Mouse (Mus musculus): ENCODE results near the gene Il17rd. TPM values are rescaled to one million over a fixed set of nuclear protein-coding genes. Genes with fewer than 3 reads are reported as not detected.
A peak's percentile ranks its signal among the peaks of the same experiment; 100 is the strongest.

Gene Il17rd
- 2.0 and 2.5 TPM in 2 replicates for polyA plus RNA-seq (2012; rRNA removed)

DNA sequence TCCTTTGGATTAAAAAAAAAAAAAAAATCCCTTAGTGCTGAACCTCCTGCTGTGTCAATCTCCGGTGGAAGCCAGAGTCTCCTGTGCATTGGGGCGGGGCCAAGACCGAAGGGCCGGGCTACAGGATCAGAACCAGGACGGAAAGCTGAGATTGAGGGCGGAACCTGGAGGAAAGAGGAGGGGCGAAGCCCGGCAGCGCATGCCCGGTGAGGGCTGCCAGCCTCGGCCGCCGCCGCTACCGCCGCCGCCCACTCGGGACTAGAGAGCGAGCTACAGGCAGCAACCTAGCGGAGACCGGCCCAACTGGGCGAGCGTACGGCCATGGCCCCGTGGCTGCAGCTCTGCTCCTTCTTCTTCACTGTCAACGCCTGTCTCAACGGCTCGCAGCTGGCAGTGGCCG, at the start of gene Il17rd:
Gene Il17rd, plus strand, starts transcription at position 159 of the 400 bp plus-strand sequence.
- DNase-seq (ENCODE audit: extremely low spot score in 1 of 2, low spot score in 1 of 2) = peak; percentile 53 to 86

DNA sequence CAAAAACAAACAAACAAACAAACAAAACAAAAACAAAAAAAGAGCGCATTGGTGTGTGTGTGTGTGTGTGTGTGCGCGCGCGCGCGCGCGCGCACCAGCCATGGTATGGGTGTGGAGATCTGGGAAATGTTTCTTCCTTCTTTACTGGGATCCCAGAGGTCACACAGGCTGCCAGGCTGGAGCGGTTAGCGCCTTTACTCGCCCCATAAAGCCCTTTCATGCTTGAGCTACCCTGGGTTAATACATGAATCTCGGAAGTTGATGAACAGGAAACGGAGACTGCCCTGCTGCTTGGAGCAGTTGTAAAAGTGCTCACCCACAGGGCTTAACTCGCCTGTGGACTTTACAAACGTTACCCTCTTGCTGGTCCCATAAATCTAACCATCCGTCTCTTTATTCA, 47.1 kb upstream of the Il17rd start:
- DNase-seq (ENCODE audit: extremely low spot score in 1 of 2, low spot score in 1 of 2) = no peak

DNA sequence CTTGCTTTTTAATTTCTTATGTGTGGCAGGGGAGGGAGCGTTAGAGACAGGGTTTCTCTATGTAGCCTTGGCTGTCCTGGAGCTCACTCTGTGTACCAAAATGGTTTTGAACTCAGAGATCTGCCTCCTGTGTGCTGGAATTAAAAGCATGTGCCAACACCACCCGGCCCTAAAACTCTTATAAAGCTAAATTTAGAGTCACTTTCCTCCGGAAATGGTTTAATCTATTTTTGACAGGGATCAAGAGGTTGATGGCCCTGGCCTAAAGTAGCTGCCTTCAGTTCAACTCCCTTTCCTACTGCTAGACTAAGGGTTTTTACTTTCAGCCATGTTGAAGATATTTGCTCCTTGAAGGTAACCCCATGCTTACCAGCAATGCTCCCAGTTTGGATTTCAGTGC, 45.3 kb upstream of the Il17rd start:
- DNase-seq (ENCODE audit: extremely low spot score in 1 of 2, low spot score in 1 of 2) = no peak

DNA sequence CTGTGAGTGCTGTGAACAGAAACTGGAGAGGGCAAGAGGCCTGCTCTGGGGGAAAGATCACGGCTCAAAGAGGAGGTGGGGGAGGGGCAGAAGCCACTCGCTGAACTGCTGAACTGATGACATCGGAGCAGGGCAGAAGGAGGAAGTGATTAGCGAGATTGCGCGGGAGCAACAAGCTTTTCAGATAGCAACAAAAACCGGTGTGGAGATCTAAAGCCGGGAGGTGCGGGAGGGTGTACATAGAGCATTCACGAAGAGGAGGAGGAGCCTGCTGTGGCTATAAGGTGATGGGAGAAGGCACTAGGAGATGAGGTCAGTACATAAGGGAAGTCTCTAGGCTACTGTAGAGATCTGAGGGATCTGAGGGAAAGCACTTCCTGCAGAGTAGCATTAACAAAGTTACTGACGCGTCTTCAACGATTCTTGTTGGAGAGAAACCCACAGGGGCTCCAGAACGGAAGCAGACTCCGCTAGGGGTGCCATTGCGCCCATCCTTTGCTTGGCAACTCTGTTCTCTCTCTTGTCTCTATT, 44.5 kb upstream of the Il17rd start, which contains the start of gene Hesx1:
Gene Hesx1, plus strand, starts transcription at position 206 of the 531 bp plus-strand sequence.
- DNase-seq (ENCODE audit: extremely low spot score in 1 of 2, low spot score in 1 of 2) = peak in 1 of 2 experiments; percentile 4

DNA sequence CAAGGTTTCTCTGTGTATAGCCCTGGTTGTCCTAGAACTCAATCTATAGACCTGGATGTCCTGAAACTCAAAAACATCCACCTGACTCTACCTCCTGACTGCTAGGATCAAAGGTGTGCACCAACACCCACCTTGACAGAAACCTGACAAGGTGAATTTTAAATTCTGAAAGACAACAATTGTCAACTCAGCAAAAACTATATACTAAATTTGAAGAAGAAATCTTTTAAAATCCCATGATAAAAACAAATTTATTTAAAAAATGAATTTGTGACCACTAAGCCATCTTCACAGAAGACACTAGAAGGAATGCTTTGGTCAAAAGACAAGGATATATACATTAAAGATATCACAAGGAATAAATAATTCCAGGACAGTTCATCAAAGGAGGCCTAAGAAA, 42.5 kb upstream of the Il17rd start:
- no peak for DNase-seq (ENCODE audit: extremely low spot score in 1 of 2, low spot score in 1 of 2)

DNA sequence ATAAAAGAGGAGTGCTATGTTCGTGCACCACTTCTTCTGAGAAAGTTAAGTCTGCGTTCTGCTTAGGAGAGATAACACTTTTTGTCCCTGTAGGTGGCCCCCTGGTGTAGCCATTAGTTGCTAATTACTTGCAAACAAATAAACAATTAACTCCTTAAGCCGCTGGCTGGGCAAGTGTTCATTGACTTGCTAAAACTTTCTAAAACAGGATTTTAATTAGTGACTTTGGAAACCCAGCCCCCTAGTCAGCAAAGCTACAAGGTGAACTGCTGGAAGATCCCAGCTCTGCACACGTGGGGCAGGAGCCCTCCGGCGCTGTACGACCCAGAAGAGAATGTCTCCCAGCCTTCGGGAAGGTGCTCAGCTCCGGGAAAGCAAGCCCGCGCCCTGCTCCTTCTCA, 38.4 kb upstream of the Il17rd start:
- DNase-seq (ENCODE audit: extremely low spot score in 1 of 2, low spot score in 1 of 2) = no peak

DNA sequence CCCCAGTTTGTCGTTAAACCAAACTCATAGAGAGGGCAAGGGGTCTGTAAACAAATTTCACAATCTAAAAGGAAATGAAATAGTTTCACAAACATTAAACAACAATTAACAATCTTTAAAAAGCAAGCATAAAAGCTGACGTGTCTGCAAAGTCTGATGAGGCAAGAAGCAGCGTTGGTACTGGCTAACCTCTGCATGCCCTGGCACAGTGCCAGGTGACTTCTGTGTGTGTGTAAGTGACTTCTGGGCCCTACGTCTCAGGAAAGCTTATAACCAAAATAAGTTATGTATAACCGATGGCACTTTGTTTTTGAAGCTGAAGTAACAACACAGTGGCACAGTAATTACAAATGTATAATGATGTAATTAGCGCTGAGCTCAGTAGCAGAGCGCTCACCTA, 33.8 kb upstream of the Il17rd start:
- no peak for DNase-seq (ENCODE audit: extremely low spot score in 1 of 2, low spot score in 1 of 2)

DNA sequence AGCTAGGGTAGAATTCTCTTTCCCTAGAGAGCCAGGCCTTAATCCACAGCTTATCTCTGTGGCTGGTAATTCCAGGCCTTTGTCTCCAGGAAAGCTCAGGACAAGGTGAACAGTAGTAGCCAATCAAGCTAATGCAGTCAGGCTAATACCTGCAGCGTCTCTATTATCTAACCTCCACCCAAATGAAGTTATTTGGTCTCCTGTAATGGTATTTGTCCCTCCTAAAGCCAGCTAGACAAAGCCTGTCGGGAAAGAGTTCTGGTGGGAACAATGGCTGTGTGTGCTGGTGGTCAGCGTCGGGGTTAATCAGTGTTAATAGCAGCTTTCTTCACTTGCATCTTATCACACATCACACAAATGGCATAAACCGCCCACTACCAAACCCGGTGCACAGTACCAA, 32.8 kb upstream of the Il17rd start:
- no peak for DNase-seq (ENCODE audit: extremely low spot score in 1 of 2, low spot score in 1 of 2)

DNA sequence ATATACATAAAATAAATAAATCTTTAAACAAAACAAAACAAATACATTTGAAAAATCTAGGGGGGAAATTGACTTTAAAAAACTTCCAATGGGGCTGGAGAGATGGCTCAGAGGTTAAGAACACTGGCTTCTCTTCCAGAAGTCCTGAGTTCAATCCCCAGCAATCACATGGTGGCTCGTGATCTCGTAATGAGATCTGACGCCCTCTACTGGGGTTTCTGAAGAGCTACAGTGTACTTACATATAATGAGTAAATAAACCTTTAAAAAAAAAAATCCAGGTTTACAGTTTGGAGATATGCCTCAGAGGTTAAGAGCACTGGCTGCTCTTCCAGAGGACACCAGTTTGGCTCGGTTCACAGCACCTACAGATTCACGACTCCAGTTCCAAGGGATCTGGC, 27.2 kb upstream of the Il17rd start:
- no peak for DNase-seq (ENCODE audit: extremely low spot score in 1 of 2, low spot score in 1 of 2)

DNA sequence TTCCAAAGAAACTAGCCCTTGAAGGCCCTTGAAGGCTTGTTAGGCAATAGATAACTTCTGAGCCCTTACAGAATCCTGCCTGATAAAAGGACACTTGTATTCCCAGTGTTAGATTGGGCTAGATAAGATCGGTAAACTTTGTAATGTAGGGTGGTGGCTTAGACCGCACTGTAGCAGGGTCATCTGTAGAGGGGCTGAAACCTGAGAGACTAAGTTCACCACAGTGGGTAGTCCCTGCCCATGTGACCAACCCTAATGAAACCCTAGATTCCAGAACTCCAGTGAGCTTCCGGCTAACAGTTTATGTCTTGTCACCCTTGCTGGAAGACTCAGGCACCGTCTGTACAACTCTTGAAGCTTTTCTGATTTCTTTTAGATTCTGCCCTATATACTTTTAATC, 25.1 kb upstream of the Il17rd start:
- DNase-seq (ENCODE audit: extremely low spot score in 1 of 2, low spot score in 1 of 2) = no peak

DNA sequence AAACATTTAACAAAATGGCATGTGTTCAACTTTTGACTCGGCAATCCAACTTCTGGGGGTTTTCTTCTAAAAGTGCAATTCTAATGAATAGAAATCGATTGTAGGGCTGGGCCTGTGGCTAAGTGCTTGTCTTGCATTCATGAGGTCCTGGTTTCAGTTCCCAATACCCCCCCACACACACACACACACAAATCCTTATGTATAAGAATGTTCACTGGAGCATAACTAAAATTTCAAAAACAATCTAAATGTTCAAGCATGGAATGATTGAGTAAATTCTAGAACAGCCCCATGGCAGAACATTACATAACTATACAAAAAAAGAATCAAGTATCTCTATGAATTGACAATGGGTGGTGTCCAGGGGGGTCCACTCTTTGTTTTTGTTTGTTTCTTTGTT, 20.8 kb upstream of the Il17rd start:
- no peak for DNase-seq (ENCODE audit: extremely low spot score in 1 of 2, low spot score in 1 of 2)

DNA sequence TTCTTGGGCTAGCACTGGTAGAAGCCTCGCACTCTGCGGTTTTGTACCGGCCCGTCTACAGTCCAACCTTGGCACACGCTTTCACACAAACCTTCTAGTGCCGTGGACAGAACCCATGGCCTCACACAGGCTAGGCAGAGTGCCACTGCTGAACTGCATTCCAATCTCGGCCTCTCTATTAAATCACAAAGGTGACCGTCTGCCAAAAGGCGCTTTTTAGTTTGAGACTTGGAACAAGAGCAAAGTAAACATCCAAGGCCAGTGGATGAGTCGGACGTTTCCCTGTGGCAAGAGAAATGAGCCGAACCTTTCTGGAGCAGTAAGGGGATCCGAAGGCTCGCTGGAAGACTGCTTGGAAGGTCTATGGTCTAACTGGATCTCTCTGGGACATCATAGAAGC, 18.9 kb upstream of the Il17rd start:
- no peak for DNase-seq (ENCODE audit: extremely low spot score in 1 of 2, low spot score in 1 of 2)

DNA sequence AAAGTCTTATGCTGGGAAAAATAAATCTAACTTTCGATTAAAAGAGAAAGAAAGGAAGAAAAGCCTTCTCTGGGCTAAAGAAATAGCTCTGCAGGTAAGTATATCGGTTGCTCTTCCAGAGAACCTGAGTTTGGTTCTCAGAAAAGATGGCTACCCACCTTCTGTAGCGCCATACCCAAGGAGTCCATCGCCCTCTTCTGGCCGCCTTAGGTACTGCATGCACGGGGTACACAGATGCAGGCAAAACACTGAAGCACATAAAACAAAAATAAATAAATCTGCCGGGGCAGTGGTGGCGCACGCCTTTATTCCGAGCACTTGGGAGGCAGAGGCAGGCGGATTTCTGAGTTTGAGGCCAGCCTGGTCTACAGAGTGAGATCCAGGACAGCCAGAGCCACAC, 15.9 kb upstream of the Il17rd start:
- DNase-seq (ENCODE audit: extremely low spot score in 1 of 2, low spot score in 1 of 2) = peak in 1 of 2 experiments; percentile 42

DNA sequence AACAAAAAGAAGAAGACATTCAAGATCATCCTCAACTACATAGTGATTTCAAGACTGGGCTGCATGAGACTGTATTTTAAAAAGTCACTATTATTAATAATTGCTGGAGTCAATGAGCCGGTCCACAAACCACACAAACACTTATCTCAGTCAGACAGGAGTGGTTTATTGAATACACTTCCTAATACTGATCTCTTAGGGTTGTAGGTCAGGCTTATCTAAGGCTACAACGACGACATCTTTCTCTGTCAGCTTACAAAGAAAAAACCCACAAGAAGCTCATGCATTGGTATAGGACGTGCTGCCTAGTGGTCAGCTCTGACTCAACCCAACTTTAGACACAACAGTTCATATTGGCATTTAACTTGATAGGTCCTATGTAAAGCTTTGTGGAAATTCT, 14.1 kb upstream of the Il17rd start:
- DNase-seq (ENCODE audit: extremely low spot score in 1 of 2, low spot score in 1 of 2) = no peak

DNA sequence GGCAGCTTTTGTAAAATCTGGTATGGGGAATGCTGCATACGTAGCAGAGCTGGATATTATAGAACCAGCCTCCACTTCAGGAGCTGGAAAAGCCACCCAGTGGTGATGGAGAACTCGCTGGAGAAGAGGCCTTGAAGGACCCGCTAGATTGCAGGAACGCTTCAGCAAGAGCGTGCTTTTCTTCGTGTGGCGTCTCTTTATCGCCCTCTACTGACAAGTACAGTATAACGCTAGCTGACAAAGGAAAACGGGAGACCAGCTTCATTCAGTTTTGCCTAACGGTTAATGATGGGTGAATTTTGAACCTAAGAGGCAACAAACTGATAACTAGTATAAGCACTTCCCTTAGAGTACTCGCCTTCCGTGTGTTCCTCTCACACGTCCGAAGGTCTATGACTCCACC, 9.0 kb upstream of the Il17rd start:
- DNase-seq (ENCODE audit: extremely low spot score in 1 of 2, low spot score in 1 of 2) = peak; percentile 20 to 82

DNA sequence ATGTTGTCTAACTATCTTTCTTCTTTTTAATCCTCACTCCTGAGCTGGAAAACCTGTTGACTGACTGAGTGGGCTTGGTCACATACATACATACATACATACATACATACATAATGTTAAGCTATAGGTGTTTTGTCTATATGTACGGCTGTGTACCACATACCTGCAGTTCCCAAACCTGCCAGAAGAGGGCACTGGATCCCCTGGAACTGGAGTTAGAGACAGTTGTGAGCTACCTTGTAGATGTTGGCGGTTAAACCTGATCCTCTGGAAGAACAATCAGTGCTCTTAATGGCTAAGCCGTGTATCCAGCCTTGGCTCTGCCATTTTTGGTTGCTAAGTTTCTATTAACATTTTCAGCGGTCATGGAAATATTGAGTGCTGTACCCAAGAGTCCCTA, 7.6 kb upstream of the Il17rd start:
- peak; percentile 18 to 65 for DNase-seq (ENCODE audit: extremely low spot score in 1 of 2, low spot score in 1 of 2)

DNA sequence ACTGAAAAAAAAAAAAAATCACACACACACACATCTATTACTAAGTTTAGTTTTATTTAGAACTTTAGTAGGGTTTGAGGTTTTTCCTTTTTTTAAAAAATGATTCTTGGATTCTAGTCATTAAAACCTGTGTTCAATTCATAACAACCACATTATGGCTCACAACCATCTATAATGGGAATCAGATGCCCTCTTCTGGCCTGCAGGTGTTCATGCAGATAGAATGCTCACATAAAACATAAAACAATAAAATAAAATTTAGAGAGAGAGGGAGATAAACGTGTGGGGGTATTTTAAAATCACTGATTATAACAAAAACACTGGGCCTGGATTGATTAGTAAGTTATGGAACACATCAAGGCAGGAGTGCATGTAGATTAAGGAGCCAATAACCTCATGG, 1.2 kb upstream of the Il17rd start:
- DNase-seq (ENCODE audit: extremely low spot score in 1 of 2, low spot score in 1 of 2) = no peak

DNA sequence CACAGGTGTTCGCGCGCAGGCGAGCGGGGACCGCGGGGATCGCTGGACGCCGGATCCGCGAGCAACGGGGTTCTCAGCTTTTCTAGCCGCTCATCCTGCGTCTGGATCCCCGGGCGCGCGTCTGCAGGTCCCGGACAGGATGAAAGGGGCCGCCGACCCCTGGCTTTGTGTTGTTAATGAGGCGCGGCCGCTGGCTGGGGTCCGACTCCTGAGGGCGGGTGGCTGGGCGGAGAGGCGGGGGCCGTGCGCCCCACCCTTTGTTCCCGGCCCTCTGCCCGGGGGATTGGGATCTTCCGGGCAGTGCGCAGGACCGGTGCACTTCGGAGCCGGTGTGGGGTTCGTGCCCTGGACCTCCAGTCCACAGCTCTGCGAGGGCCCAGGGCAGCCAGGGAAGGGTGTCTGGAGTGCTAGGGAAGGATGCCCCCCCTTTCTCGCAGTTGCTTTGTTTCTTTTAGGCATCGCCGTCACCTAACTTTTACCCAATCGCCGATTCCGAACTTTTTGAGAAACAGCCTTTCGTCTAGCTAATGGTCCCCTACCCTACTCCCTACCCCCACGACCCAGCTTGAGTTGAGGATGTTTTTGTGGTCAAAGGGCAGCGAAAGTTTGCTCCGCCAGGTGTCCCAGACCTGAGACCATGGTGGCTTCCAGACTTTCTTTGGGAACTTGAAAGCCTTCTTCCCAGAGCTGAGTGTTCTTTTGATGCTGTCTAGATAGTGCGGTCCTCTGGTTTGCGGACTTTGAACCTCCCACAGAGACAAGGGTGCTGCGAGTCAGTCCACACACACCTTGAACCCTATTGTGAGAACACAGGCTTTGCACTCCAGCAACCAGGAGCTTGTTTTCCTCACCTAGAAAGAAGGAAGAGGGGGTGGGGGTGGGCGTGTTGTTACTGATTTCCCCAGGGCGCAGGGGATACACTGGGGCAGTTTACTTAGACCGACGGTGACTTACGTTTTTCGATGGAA, 824 bp downstream of the Il17rd start:
- DNase-seq (ENCODE audit: extremely low spot score in 1 of 2, low spot score in 1 of 2) = no peak

DNA sequence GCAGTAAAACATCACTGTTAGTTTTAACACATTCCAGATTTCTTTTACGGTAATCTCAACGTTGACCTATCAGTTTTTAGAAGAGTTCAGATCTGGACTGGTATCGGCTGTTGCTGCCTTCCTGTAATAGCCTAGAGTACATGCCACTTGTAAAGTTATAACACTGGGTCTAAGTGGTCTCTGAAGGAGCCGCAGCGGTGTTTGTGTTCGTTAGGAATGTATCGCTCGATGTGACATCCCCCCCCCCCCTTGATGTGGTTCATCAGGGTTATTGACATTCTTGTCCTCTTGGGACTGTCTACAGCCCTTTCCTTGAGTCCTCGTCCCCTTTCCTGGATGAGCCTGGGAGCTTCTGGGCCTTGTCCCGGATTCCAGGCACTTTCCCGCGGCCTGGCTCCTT, 1.7 kb downstream of the Il17rd start:
- no peak for DNase-seq (ENCODE audit: extremely low spot score in 1 of 2, low spot score in 1 of 2)

DNA sequence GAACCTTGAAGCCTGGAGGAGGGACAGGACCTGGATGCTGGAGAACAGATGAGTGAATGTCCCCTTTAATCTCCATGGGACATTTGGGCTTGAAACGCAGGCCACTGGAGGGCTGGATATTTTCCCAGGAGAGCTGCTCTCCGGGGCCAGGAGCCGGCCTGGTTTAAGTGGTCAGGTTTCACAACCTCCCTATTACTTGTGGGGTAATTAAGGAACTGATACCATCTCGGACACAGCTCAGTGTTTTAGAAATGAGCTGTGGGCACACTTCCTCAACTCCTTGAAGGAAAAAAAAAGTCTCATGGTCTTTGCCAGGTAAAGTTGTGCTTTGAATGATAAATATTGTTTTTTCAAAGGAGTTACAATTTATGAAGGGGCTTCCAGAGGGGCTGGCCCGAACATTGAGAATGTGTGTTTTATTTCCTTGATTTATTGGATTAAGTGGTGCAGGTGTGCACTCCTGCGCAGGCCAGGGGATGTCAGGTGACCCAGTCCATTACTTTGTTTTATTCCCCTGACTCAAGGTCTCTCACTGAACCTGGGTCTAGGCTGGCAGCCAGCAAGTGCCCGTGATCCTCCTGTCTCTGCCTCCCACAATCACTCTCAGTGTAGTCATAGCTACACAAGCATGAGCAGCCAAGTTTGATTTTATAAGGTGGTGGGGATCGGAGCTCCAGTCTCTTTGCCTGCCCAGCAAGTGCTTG, 3.7 kb downstream of the Il17rd start:
- no peak for DNase-seq (ENCODE audit: extremely low spot score in 1 of 2, low spot score in 1 of 2)

DNA sequence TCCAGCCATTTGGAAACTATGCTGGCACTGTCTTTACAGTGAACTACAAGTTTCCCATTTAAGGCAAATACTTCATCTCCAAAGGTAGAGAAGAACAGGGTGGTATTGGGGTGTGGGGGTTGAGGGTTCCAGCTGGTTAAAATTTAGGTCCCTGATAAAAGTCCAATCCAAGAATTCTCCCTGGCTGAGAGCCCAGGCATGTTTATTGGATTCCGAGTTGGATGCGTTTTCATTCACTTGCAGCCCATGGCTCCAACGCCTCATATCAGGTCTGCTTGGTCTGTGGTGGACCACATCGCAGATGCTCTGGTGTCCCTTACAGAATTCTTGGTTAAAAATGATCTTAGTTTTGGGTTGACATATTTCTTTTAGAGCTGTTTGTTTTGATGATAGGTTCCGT, 4.7 kb downstream of the Il17rd start:
- DNase-seq (ENCODE audit: extremely low spot score in 1 of 2, low spot score in 1 of 2) = no peak

Measured in frontal cortex, adult 2 months (tissue).